Mouse (Mus musculus): Measurements from ENCODE around the gene Proser2. TPM values are rescaled to one million over a fixed set of nuclear protein-coding genes. Genes with fewer than 3 reads are reported as not detected.

Proser2 gene
- polyA plus RNA-seq, 1 experiment, result not detected

DNA sequence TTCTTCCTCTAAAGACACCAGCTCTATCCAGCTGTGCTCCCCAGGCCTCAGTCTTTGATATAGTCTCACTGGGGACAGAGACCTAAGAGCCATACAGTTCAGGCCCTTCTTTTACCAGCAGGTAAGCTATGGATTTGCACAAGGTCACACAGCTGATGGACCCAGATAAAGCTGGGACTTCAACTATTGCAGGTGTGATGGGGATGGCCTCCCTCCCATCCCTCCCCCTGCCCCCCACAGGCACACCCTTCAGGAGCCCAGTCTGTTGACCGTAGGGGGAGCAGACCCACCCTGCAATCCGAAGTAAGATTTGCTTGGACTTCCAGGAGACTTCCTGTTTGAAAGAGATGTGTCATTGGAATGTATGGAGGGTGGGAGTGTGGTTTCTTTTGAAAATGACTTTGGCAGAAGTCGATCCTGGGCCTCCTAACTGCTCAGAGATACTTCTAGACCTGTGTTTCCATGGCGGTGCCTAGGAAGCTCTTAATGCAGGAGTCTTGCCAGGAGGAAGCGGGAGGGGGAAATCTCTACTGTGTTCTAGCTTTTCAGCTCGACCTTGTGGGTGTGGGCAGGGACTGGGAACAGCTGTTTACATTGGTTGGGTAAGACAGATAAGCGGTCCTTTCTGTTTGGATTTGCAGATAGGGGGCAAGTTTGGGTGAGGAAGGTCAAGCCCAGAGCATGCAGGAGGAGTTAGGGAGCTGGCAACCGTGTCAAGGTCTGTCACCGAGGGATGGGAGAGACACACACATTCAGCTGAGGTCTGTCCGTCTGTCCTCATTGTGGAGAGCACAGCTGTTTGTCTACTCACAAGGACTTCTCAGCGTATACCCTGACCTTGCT is 58.2 kb downstream of the Proser2 start:
- Histone ChIP-seq H3K4me3 (ENCODE audit: insufficient read depth, low read depth, low read length) (no peak overlapping the region), H3K27ac (ENCODE audit: insufficient read depth, low read depth, low read length) (no peak overlapping the region), H3K4me1 (ENCODE audit: control insufficient read depth, insufficient read depth, low read length) (no peaks in the 10 kb centered on the region)
- 75% methylated on average over 11 of the region's 11 CpGs for WGBS
- no peak for TF ChIP-seq CTCF (IDR thresholded peaks at IDR 0.05; ENCODE audit: insufficient read depth, low read depth, low read length)
- TF ChIP-seq POLR2A (IDR thresholded peaks at IDR 0.05; ENCODE audit: insufficient read depth, low read depth, low read length), result no peak

DNA sequence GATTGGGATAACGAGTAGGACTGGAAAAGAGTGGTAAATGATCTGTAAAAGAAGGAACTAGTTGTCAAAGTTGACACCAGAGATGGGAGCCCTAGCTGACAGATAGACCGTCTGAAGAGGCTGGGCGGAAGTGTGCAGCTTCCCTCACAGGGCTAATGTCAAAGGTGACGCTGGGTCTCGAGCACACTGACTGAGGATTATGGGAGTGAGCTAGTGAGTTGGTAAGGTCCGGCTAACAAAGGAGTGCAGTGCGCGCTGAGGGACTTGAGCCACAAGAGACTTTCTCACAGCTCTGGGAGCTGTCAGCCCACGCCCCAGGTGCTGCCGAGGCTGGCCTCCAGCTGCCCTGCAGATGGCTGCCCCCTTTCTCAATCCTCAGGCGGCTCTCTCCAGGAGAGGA is 59.1 kb downstream of the Proser2 start:
- 76% methylated on average over 11 of the region's 11 CpGs for WGBS
- Histone ChIP-seq H3K4me3 (ENCODE audit: insufficient read depth, low read depth, low read length) (no peak overlapping the region), H3K27ac (ENCODE audit: insufficient read depth, low read depth, low read length) (no peak overlapping the region), H3K4me1 (ENCODE audit: control insufficient read depth, insufficient read depth, low read length) (no peaks in the 10 kb centered on the region)
- TF ChIP-seq CTCF (IDR thresholded peaks at IDR 0.05; ENCODE audit: insufficient read depth, low read depth, low read length) (no peak), POLR2A (IDR thresholded peaks at IDR 0.05; ENCODE audit: insufficient read depth, low read depth, low read length) (no peak)

DNA sequence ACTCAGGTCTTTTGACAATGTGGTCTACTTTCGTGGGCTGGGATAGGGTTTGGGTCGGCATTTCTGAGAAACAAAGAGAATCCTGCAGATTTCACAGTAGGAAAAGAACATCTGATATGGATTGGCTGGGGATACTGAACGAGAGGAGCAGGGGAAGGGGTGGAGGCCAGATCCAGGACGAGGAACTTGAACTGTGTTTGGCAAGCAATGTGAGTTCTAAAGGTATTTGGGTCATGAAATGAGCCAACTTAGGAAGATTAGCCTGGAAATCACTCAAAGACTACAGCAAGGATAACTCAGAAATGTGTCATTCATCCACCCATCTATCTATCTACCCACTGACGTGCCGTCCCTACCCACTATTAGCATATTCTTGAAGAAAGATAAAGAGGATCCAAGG is 62.7 kb downstream of the Proser2 start:
- 69% methylated on average over 6 of the region's 6 CpGs for WGBS
- Histone ChIP-seq H3K4me3 (ENCODE audit: insufficient read depth, low read depth, low read length) (no peak overlapping the region), H3K27ac (ENCODE audit: insufficient read depth, low read depth, low read length) (no peak overlapping the region), H3K4me1 (ENCODE audit: control insufficient read depth, insufficient read depth, low read length) (no peaks in the 10 kb centered on the region)
- TF ChIP-seq CTCF (IDR thresholded peaks at IDR 0.05; ENCODE audit: insufficient read depth, low read depth, low read length), result no peak

DNA sequence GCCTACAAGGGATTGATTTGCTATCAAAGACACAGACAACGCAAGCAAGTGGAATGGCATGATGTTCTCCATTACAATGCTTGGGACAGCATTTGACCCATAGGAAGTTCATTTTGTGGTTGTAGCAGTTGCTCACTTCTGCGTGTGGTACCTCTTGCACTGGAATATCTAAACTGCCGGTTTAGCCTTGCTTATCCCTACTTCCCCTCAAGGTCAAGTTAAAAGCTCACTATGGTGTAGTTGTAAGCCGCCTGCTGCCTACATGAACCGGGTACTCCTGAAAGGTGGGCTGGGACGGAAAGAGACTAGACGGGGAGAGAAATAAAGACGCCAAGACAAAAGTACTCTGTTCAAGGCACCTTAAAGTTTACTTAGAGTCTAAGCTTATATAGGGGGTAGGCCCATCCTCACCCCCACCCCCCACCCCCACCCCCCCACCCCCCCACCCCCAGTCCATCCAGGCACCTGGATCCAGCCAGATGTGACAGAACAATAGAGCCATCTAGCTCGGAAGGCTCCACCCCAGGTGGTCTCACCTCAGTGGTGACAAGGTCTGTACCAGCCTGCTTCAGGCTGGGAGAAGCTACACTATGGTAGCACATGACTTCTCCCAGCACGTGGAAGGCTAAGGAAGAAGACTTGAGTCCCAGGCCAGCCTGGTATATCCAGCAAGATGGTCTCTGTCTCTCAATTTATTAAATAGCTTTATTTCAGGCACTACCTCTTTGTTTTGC is 69.8 kb downstream of the Proser2 start:
- no peak overlapping the region for H3K27ac ChIP-seq (ENCODE audit: insufficient read depth, low read depth, low read length)
- WGBS, result 80% methylated on average over 10 of the region's 10 CpGs
- no peak overlapping the region for H3K4me3 ChIP-seq (ENCODE audit: insufficient read depth, low read depth, low read length)
- no peaks in the 10 kb centered on the region for H3K4me1 ChIP-seq (ENCODE audit: control insufficient read depth, insufficient read depth, low read length)
- TF ChIP-seq POLR2A (IDR thresholded peaks at IDR 0.05; ENCODE audit: insufficient read depth, low read depth, low read length) (no peak), CTCF (IDR thresholded peaks at IDR 0.05; ENCODE audit: insufficient read depth, low read depth, low read length) (no peak)

DNA sequence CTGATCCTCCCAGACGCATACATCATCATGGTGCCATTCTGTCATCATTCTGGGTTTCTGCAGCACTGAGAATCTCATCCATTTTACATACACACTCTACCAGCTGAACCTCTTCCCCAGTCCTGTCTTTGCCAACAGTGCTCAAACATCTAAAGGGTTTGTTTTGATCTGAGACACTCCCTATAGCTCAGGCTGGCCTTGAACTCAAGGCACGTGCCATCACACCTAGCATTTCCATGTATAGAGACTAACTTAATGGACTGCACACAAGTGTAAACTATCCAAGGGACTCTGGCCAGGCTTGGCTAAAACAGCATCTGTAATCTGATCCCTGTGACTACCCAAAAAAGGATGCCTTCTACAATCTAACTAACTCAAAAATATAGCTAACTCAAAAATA is 70.7 kb downstream of the Proser2 start:
- Histone ChIP-seq H3K27ac (ENCODE audit: insufficient read depth, low read depth, low read length) (no peak overlapping the region), H3K4me1 (ENCODE audit: control insufficient read depth, insufficient read depth, low read length) (no peaks in the 10 kb centered on the region), H3K4me3 (ENCODE audit: insufficient read depth, low read depth, low read length) (no peak overlapping the region)
- WGBS, result 87% methylated on average over 2 of the region's 2 CpGs
- TF ChIP-seq POLR2A (IDR thresholded peaks at IDR 0.05; ENCODE audit: insufficient read depth, low read depth, low read length), result no peak
- TF ChIP-seq CTCF (IDR thresholded peaks at IDR 0.05; ENCODE audit: insufficient read depth, low read depth, low read length), result no peak

DNA sequence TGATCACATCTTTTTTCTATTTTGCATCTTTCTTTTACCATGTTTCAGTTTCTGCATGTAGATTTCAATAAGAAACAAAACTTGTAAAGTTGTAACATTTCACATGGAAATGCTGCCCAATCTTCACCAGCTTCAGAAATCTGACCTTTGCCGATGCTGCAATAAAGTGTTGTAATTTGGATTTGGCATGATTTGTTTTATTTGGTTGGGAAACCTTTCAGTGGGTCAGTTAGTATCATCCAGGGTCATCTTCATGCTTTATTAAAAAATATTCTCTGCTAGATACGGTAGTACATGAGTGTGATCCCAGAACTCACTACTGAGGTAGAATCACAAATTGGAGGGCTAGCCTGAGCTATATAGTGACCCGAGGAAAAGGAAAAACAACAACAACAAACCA is 73.5 kb downstream of the Proser2 start:
- 95% methylated on average over 3 of the region's 3 CpGs for WGBS
- H3K4me3 ChIP-seq (ENCODE audit: insufficient read depth, low read depth, low read length), result no peak overlapping the region

DNA sequence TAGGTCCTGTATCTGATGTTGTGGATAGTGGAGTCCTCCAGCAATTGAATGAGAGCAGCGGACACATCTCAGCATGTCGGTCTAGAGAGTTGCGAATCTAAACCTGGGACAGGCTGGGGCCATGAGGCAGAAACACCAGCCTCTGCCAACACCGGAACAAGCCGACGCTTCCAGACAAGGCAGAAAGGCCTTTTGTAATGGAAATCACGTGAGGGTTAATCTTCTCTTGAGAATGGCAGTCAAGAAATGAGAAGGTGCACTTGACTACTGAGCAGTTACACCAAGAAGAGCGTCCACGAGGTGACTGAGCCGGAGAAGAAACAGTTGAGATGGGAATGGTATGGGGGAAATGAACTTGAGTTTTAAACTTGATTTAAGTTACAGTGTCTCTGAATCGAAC is 74.5 kb downstream of the Proser2 start:
- Histone ChIP-seq H3K4me3 (ENCODE audit: insufficient read depth, low read depth, low read length) (no peak overlapping the region), H3K4me1 (ENCODE audit: control insufficient read depth, insufficient read depth, low read length) (no peaks in the 10 kb centered on the region), H3K27ac (ENCODE audit: insufficient read depth, low read depth, low read length) (no peak overlapping the region)
- WGBS, result 65% methylated on average over 11 of the region's 11 CpGs
- no peak for TF ChIP-seq CTCF (IDR thresholded peaks at IDR 0.05; ENCODE audit: insufficient read depth, low read depth, low read length)
- TF ChIP-seq POLR2A (IDR thresholded peaks at IDR 0.05; ENCODE audit: insufficient read depth, low read depth, low read length), result no peak

More for the DNA sequence above, 73.5 kb downstream of the Proser2 start:
- no peak overlapping the region for H3K27ac ChIP-seq (ENCODE audit: insufficient read depth, low read depth, low read length)
- TF ChIP-seq CTCF (IDR thresholded peaks at IDR 0.05; ENCODE audit: insufficient read depth, low read depth, low read length) (no peak), POLR2A (IDR thresholded peaks at IDR 0.05; ENCODE audit: insufficient read depth, low read depth, low read length) (no peak)
- no peaks in the 10 kb centered on the region for H3K4me1 ChIP-seq (ENCODE audit: control insufficient read depth, insufficient read depth, low read length)

DNA sequence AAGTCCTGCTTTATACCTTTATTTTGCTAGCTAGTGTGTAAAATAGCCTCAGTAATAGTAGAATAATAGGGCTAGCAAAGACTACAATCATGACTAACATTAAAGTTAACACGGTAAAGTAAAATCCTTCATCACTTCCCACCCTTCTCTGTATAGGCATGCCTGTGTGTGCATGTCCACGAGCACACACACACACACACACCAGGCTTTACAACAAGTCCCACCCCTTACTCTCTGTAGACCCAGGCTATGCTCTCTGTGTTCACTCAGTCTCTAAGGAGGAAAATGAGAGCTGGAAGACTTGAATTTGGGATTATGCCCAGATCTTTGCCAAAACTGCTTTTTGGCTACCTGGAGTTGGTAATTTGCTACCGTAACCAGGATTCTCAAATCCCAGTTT is 81.0 kb downstream of the Proser2 start:
- H3K4me1 ChIP-seq (ENCODE audit: control insufficient read depth, insufficient read depth, low read length), result no peaks in the 10 kb centered on the region
- no peak overlapping the region for H3K4me3 ChIP-seq (ENCODE audit: insufficient read depth, low read depth, low read length)
- TF ChIP-seq POLR2A (IDR thresholded peaks at IDR 0.05; ENCODE audit: insufficient read depth, low read depth, low read length) (no peak), CTCF (IDR thresholded peaks at IDR 0.05; ENCODE audit: insufficient read depth, low read depth, low read length) (no peak)
- no peak overlapping the region for H3K27ac ChIP-seq (ENCODE audit: insufficient read depth, low read depth, low read length)
- WGBS, result 80% methylated on average over 3 of the region's 3 CpGs

DNA sequence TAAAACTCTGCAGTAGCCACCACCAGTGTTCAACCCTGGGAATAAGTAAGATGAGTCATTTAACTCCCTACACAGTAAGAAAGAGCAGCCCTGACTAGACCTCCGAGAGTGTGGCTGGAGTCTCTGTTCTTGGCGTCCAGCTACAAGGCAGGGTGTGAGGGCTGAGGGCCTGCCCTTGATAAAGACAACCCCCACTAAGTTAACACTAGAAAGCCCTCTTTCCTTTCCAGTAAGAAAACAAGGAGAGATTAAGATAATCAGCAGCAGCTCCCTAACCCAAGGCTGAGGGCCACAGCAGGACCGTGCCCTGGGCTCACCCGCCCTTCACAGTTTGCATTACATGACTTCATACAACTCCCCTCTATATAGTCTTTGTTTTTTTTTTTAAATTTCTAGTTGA is 81.4 kb downstream of the Proser2 start:
- no peak for TF ChIP-seq CTCF (IDR thresholded peaks at IDR 0.05; ENCODE audit: insufficient read depth, low read depth, low read length)
- TF ChIP-seq POLR2A (IDR thresholded peaks at IDR 0.05; ENCODE audit: insufficient read depth, low read depth, low read length), result no peak
- WGBS, result 82% methylated on average over 4 of the region's 4 CpGs
- H3K4me3 ChIP-seq (ENCODE audit: insufficient read depth, low read depth, low read length), result no peak overlapping the region
- no peaks in the 10 kb centered on the region for H3K4me1 ChIP-seq (ENCODE audit: control insufficient read depth, insufficient read depth, low read length)
- no peak overlapping the region for H3K27ac ChIP-seq (ENCODE audit: insufficient read depth, low read depth, low read length)

Other genes with a start within 250 kb of the Proser2 start
- not detected in 2 replicates for gene Sec61a2, start 234.8 kb downstream of the Proser2 start, polyA plus RNA-seq (2012; ENCODE audit: insufficient read depth, insufficient read length, low replicate concordance, missing spikeins)
- not detected in 2 replicates for gene Dhtkd1, start 187.4 kb downstream of the Proser2 start, polyA plus RNA-seq (2012; ENCODE audit: insufficient read depth, insufficient read length, low replicate concordance, missing spikeins)
- not detected in 2 replicates for gene Upf2, start 178.7 kb downstream of the Proser2 start, polyA plus RNA-seq (2012; ENCODE audit: insufficient read depth, insufficient read length, low replicate concordance, missing spikeins)
- not detected in 2 replicates for gene Echdc3, start 82.8 kb upstream of the Proser2 start, polyA plus RNA-seq (2012; ENCODE audit: insufficient read depth, insufficient read length, low replicate concordance, missing spikeins)
- not detected in 2 replicates for gene Usp6nl, start 192.5 kb upstream of the Proser2 start, polyA plus RNA-seq (2012; ENCODE audit: insufficient read depth, insufficient read length, low replicate concordance, missing spikeins)